Mouse (Mus musculus) small intestine, adult 2 months (tissue): ENCODE data around the gene Gtpbp8. TPM values are rescaled to one million over a fixed set of nuclear protein-coding genes. Genes with fewer than 3 reads are reported as not detected.
A peak's percentile ranks its signal among the peaks of the same experiment; 100 is the strongest.

Experiments used
- H3K27ac ChIP-seq: fragments of 200-500 bp; 2 replicates; pipeline ENCODE4 v1.5.1; 2012; ENCODE audit warnings: low read depth, low read length, control low read depth, inconsistent platforms; ENCODE audit not compliant: insufficient read depth
- H3K27me3 ChIP-seq: fragments of 200-500 bp; 2 replicates; pipeline ENCODE4 v1.6.1; 2012; ENCODE audit warnings: mild to moderate bottlenecking, moderate library complexity, low read length, inconsistent platforms; ENCODE audit not compliant: control insufficient read depth, insufficient read depth
- H3K36me3 ChIP-seq: fragments of 200-500 bp; 2 replicates; pipeline ENCODE4 v1.6.1; 2012; ENCODE audit warnings: mild to moderate bottlenecking, low read length, control low read depth, inconsistent platforms; ENCODE audit not compliant: control insufficient read depth, insufficient read depth
- H3K4me1 ChIP-seq: fragments of 200-500 bp; 2 replicates; pipeline ENCODE4 v1.6.1; 2012; ENCODE audit warnings: low read length, inconsistent platforms, mixed read lengths; ENCODE audit not compliant: control insufficient read depth, insufficient read depth, insufficient read length
- H3K4me3 ChIP-seq: fragments of 200-500 bp; 2 replicates; pipeline ENCODE4 v1.5.1; 2012; ENCODE audit warnings: low read depth, mild to moderate bottlenecking, control low read depth, inconsistent platforms, low read length, moderate library complexity
- CTCF ChIP-seq: fragments of 200-500 bp; IDR thresholded peaks from 2 replicates; pipeline ENCODE4 v1.5.1; 2012; ENCODE audit warnings: low read depth, mild to moderate bottlenecking, control low read depth, inconsistent platforms, low read length, moderate library complexity, mixed read lengths; ENCODE audit not compliant: insufficient replicate concordance, insufficient read length; ENCODE audit errors: extremely low read depth
- POLR2A ChIP-seq: fragments of 200-500 bp; IDR thresholded peaks from 2 replicates; pipeline ENCODE4 v1.6.1; 2012; ENCODE audit warnings: low read depth, mild to moderate bottlenecking, control low read depth, inconsistent platforms, low read length, moderate library complexity
- WGBS: fragments of 180-500 bp; shearing (Covaris S2); methylation state at CpG from one replicate; pipeline ENCODE4 v1.1.7; 2018; 5-methylcytosine and 5-hydroxymethylcytosine counted together
- polyA plus RNA-seq: library from polyadenylated mRNA; depleted of rRNA; stranded (reverse); fragments of >200 nt; gene quantifications from 2 replicates; pipeline ENCODE4 v1.2.3, GENCODE M21; 2012

The Gtpbp8 gene
- polyA plus RNA-seq, 1 experiment, result 6.1 TPM

GRCm38 (mm10) chr16:44757700-44758099 lies 11.5 kb upstream of the Gtpbp8 start:
- TF ChIP-seq CTCF (no peak), POLR2A (no peak)
- Histone ChIP-seq H3K27me3 (no peaks in the 10 kb centered on the region), H3K27ac (no peak overlapping the region), H3K4me1 (no peaks in the 10 kb centered on the region), H3K36me3 (no peaks in the 10 kb centered on the region), H3K4me3 (no peak overlapping the region)
- 66% methylated on average over 8 of the region's 8 CpGs for WGBS

GRCm38 (mm10) chr16:44748007-44748406 lies 1.8 kb upstream of the Gtpbp8 start:
- Histone ChIP-seq H3K27ac (no peak overlapping the region), H3K4me1 (no peaks in the 10 kb centered on the region; the same call in 1 of the 2 replicates), H3K4me3 (no peak overlapping the region), H3K27me3 (no peaks in the 10 kb centered on the region), H3K36me3 (no peaks in the 10 kb centered on the region)
- 45% methylated on average over 3 of the region's 3 CpGs for WGBS
- TF ChIP-seq POLR2A, result no peak
- no peak for TF ChIP-seq CTCF

- peak overlapping the region; percentile 82 for H3K4me3 ChIP-seq
- H3K36me3 ChIP-seq, result peaks cover 7% of the 10 kb centered on the region; the same call in 1 of the 2 replicates
- peak overlapping the region; percentile 94 for H3K27ac ChIP-seq
- no peaks in the 10 kb centered on the region; the same call in 1 of the 2 replicates for H3K4me1 ChIP-seq
- WGBS, result 2% methylated on average over 14 of the region's 14 CpGs
- H3K27me3 ChIP-seq, result no peaks in the 10 kb centered on the region
- TF ChIP-seq POLR2A (no peak), CTCF (no peak)
These were observed 695 bp downstream of the Gtpbp8 start for GRCm38 (mm10) chr16:44745471-44745865.

DNA sequence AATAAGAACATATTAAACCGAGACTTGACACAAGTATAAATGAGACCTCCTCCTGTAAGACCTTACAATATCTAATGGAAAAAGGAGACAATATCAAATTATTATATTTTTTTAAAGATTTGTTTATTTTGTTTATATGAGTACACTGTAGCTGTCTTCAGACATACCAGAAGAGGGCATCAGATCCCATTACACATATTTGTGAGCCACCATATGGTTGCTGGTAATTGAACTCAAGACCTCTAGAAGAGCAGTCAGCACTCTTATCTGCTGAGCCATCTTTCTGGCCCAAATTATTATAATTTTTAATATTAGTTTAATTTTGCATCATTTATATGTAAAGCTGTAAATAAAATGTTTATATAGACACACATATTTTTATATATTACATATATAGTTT lies 3.4 kb downstream of the Gtpbp8 start:
- WGBS, result 90% methylated on average over 1 of the region's 1 CpGs
- Histone ChIP-seq H3K27me3 (no peaks in the 10 kb centered on the region), H3K4me3 (no peak overlapping the region), H3K36me3 (peaks cover 21% of the 10 kb centered on the region), H3K4me1 (no peaks in the 10 kb centered on the region; the same call in 1 of the 2 replicates), H3K27ac (no peak overlapping the region)
- no peak for TF ChIP-seq POLR2A
- no peak for TF ChIP-seq CTCF

- Histone ChIP-seq H3K27ac (no peak overlapping the region), H3K4me3 (no peak overlapping the region), H3K27me3 (no peaks in the 10 kb centered on the region), H3K36me3 (peaks cover 61% of the 10 kb centered on the region), H3K4me1 (no peaks in the 10 kb centered on the region)
- WGBS, result 78% methylated on average over 4 of the region's 4 CpGs
- TF ChIP-seq POLR2A (no peak), CTCF (no peak)
These were observed 10.0 kb downstream of the Gtpbp8 start for GRCm38 (mm10) chr16:44736118-44736517.

DNA sequence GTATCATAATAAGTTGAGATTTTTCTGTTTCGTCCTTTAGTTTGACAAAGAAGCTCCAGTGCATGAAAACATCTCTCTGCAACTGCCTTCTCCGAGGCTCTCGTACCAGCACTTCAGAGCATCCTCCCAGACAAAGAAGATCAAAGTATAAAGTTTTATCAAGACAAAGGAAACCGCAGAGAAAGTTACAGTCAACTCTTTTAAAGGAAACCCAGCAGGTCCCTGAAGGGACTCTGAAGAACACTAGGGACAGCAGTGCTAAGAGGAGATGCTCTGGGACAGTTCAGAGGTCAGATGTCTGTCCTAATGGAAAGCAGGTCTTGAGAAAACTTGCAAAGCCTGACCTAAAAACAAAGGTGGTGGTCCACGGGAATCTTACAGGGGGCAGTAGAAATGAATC lies 10.5 kb downstream of the Gtpbp8 start:
- H3K36me3 ChIP-seq, result peaks cover 64% of the 10 kb centered on the region

DNA sequence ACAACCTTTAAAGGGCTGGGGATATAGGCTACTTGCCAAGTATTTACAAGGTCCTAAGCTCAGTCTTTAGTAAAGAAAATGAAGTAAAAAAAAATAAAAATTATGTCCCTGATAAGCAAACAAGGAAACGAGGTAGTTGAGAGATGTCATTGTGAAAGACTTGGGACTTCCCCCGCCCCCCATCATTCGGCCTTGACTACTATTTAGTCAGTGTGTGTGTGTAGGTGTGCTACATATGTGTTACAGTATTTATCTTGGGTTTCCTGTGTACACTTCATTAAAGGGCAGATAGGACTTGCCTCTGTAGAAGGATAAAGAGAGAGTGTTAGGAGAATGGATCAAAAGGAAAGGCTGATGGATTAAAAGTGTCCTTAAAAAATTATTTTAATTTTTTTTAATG lies 12.1 kb downstream of the Gtpbp8 start:
- 24% methylated on average over 3 of the region's 3 CpGs for WGBS
- Histone ChIP-seq H3K4me1 (no peaks in the 10 kb centered on the region), H3K27me3 (no peaks in the 10 kb centered on the region), H3K36me3 (peaks cover 67% of the 10 kb centered on the region), H3K4me3 (no peak overlapping the region), H3K27ac (no peak overlapping the region)
- no peak for TF ChIP-seq POLR2A
- TF ChIP-seq CTCF, result no peak

More for the DNA sequence above, 10.5 kb downstream of the Gtpbp8 start:
- Histone ChIP-seq H3K4me3 (no peak overlapping the region), H3K27me3 (no peaks in the 10 kb centered on the region), H3K4me1 (no peaks in the 10 kb centered on the region), H3K27ac (no peak overlapping the region)
- TF ChIP-seq CTCF (no peak), POLR2A (no peak)
- WGBS, result 86% methylated on average over 5 of the region's 5 CpGs

DNA sequence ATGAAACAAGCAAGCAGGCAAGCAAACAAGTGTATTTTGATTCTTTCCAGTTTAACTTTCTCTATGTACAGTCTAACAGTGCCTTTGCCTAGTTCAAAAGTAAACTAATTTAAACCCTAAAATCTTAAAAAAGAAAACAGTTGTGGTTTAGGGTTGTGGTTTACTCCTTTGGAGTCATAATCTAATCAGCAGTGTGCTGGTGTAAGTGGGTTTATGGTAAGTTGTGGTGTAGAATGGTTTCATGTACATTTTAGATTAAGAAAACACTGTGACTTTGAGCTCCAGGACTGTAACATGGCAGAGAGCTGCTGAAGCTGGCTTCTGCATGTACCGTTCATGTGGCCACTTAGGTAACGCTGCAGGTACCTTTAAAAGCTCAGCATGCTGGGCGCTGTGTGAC lies 18.6 kb downstream of the Gtpbp8 start:
- H3K4me1 ChIP-seq, result peaks cover 5% of the 10 kb centered on the region; the same call in 1 of the 2 replicates
- TF ChIP-seq POLR2A (no peak), CTCF (no peak)
- H3K27ac ChIP-seq, result no peak overlapping the region
- no peak overlapping the region for H3K4me3 ChIP-seq
- no peaks in the 10 kb centered on the region for H3K27me3 ChIP-seq
- WGBS, result 90% methylated on average over 3 of the region's 3 CpGs
- peaks cover 21% of the 10 kb centered on the region for H3K36me3 ChIP-seq
